Mouse (Mus musculus) lung, postnatal 4 days (tissue): ENCODE measurements at regions not wholly inside any gene's neighbourhood (a gene's known extent, or its start where the extent isn't known, plus 50 kb on each side); places are given as distances from the start of the nearest gene placed in this dataset.

Source experiments
- DNase-seq, 2 experiments: peaks; one replicate each; pipeline ENCODE4 v3.0.0; 2021

DNA sequence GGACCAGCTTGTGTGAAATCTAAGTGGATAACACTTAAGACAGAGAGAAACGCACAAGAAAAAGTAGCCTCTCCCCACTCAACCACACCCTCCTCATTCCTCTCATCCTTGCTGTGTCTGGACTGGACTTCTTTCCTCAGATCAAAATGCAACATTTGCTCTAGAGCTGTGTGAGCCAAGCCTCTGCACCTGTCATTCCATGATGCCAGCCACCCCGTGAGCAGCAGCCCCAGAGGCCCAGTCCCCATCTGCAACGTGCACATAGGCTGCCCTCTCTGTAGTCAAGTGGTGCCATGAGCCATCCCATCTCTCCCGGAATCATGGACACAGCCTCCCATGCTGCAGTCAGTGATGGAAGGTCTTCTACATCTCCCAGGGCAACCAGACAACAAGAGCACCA is 55.1 kb upstream of the Gpc1 start:
- DNase-seq = no peak

DNA sequence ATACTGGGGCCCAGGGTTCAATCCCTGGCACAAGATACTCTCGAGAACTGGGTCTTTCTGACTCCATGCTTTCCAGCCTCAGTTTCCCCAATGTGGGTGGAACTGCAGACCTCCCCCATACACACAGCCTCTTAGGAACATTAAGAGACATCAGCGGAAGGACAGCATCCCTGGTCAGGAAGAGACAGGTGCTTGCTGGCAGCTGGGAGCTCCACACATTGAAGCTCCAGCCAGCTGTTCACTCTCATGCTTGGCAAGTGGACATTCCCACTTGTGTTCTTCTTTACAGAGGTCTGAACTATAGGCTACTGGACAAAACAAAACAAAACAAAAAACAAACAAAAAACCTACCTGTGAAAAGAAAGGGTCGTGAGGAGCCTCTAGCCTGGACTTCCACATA is 55.5 kb upstream of the Gpc1 start:
- DNase-seq = no peak

DNA sequence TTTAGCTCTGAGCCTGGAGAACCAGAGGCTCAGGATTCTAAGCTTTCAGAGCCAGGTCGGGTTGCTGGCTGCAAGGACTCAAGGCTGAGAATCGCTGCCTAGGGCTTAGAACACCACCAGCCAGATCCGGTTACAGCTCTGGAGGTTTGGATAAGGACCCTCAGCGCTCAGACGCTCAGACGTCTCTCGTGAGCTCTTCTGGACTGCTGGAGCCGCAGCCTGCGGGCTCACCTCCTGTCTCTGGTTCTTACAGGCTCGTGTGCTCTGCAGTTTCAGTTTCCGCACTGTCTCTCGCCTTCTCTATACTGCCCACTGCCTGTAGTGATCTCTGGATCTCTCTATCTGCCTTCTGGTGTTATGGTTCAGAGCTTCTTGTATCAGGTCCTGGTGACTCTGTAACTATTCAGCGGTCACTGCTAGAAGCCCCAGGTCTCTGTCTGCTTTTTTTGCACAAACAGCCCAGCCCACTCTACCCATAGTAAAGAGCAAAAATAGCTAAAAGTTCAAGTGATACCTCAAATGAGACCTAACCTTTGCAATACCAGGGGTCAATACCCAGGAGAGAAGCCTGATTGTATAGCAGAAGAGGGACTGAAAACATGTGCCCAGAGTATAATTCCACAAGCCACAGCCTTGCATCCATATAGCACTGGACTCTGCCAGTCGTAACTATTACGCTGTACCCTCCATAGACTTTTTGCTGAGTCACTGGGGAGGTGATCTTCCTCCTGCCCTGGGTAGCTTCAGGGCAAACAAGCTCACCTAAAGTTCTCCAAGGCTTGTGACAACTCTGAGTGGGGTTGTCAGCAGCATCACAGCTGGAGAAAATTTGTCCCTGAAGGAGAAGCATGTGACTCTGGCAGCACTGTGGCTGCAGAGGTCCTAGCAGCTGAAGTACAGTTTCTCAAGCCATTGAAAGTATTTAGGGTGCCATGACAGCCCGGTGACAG is 56.4 kb upstream of the Gpc1 start:
- DNase-seq = no peak

DNA sequence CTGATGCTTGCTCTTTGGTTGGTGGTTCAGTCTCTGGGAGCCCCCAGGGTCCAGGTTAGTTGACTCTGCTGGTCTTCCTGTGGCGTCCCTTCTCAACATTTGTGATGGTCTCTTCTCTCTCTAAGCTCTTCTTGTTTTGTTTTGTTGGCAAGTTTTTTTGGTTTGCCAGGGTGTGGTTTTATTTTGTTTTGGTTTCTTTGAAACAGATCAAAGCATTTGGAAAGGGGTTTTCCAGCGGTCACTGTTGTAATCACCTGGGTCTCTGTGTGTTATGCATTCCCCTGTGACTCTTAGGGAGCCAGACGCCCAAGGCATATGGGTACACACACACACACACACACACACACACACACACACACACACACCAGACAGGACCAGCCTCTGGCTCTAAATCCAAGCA is 57.4 kb upstream of the Gpc1 start:
- DNase-seq = no peak

DNA sequence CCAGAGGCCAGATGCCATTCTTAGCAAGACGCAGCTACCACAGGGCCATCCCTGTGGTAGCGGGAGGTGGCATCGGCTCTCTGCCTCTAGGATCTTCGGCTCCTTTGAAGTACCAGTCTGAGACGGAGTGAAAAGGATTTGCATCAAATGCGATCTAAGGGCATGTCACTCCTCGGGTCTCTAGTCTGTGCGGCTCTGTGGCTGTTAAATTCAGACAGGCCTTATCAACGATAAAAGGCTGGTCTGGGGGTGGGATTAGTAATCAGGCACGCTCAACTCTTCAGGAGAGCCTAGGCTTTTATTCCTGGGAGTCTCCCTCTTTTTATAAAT is 58.7 kb upstream of the Gpc1 start:
- DNase-seq = no peak

DNA sequence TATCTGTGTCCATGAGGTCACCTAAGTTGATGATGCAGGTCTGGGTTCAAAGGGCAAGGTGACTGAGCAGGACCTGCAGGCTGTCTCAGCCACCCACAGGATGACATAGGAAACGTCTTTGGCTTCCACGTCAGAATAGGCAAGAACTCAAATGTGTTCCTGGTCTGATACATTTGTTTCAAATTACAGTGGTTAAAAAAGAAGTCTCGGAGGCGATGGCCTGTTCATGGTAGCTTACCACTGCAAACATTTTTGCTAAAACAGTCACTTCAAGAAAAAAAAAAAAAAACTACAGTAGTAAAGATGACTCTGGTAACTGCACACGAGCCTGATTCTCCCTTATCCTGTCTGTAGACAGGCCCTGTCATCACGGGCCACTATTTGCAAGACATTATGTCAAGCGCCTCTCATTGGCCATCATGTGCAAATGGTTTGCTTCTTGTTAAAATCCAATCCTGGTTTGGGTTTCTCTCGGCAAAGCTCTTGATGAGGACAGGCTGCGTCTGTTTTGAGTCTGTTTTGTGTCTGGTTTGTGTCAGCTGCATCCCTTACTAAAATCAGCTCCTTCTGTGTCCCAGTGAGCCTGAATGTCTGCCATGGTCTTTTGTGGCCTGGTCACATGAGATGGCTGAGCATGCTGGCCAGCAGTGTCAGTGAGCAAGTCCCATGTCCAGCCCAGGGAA is 59.2 kb upstream of the Gpc1 start:
- no peak for DNase-seq

DNA sequence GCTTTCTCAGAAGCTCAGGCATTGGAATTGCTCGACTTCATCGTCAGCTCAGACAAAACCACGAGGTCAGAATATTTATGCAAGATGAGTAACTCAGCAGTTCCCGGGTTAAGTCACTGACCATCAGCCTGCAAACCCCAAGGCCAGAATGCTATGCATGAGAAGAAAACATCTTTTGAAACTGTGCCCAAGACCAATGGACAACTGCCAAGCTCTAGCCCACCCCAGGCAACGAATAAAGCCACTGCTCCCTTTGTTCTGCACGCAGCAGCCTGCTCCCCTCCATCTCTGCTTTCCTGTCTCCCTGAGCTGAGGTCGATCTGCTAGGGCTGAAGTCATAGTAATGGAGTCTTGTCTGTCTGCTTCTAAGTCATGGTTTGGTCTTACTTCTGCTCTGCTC is 61.7 kb upstream of the Gpc1 start:
- no peak for DNase-seq

DNA sequence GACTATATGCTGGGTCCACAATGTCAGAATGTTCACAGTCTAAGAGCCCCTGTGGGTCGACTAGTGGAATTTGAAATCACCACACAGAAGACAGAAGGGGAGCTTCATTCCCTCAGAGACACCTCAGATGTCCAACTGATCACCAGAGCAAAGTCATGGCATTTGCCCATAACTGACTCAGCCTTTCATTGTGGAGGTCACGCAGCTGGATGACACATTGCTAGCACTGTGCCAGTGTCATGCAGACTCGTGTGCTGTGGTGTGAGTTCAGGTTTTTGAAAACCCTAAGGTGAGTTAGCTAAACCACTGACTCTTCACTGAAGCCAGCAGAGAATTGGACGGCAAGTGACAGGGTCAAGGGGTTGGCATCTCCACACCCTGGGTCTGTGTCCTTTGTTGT is 62.3 kb upstream of the Gpc1 start:
- no peak for DNase-seq

DNA sequence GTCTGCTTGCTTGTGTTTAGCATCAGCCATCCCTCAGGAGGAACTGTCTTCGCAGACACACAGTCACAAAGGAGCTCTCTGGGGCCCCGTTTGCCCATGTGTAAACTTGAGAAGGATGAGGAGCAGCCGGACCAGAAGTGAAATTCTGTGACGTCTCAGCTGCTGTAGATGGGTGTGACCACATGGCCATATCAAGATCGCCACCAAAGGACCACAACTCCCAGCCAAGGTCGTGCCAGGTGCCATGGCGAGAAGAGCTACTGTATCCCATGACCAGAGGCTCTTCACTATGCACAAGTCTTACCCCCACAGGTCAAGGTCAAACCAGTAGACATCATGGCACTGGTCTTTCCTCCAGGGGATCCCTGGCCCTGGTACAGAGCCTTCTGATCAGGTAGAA is 64.9 kb upstream of the Gpc1 start:
- no peak for DNase-seq

DNA sequence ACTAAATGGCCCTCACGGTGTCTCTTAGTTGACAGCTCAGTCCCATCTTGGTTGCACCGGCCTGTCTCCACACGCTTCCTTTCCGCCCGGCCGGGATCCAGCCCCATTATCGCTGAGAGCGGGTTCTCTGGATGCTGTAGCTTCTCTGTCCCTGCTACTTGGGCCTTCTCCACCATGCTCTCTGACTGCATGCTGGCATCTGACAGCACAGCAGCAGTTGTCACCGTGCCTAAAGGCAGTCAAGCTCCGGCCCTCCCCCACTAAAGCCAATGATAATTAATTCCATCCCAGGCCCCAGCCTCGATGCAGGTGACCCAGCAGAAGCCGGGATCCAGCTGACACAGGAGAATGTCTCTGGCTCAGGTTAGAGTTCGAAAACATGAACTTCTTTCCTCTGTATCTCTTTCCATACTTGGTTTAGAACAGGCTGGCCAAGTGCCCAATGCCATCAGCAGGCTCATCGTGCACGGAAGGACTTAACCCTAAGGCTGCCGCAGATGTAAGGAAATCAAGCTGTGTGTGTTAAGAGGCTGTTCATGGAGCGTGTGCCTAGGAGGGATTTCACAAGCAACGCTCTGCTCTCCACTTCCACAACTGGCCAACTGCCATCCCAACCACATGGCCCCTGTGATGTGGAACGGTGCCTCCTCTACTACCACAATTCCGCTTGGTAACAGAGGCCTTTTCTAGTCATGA is 76.5 kb upstream of the Gpc1 start:
- DNase-seq = peak in 1 of 2 experiments; percentile 43

DNA sequence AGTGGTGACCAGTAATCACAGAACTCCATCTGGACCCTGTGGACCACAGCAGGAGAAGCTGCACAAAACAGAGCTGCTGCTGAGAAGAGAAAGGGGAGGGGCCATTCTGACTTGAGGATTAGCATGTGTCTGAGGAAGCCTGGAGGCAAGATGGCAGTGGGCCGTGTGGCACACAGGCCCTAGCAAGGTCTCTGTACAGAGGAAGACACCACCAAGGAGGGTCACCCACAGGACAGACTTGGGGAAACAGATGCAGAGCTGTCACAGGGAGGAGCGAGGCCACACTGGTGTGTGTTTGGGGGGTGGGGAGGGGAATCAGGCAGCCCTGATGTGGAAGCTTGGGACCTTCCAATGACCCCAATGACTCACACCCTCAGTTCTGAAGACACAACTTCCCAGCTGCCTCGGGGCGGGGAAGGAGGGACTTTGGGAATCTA is 79.7 kb upstream of the Gpc1 start:
- DNase-seq = no peak

DNA sequence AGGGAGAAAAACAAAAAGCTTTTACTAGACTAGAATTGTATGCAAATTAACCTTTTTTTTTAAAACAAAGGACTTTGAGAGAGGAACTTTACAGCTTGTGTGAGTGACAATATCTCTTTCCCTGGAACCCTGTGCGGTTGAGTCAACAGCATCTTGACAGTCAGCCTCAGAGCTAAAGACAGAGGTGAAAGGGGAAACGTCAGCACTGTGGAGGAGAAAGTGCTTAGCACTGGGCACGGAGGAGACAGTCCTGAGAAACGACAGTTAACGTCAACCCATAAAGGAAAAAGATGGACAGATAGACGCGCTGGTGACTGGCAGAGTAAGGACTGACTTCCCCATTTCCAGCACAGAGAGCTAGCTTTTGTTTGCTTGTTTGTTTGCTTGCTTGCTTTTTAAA is 82.0 kb upstream of the Gpc1 start:
- DNase-seq = no peak

DNA sequence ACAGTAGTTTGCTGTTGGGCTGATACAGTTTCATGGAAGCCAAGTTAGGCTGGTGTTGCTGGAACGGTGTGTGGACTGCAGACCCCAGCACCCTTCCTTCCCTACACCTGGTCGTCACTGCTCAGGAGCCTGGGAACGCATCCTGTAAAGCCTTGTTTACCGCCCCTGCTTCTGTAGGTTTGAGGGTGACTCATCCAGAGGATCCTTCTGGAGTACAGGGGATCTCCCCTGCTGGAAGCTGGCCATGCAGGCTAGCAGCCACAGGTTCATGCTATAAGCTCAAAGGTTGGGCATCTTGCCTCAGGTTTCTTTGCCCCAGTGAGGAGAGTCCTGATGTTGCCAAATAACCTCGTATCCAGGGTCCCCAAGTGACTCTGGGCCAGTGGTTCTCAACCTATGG is 86.2 kb upstream of the Gpc1 start:
- DNase-seq = no peak

DNA sequence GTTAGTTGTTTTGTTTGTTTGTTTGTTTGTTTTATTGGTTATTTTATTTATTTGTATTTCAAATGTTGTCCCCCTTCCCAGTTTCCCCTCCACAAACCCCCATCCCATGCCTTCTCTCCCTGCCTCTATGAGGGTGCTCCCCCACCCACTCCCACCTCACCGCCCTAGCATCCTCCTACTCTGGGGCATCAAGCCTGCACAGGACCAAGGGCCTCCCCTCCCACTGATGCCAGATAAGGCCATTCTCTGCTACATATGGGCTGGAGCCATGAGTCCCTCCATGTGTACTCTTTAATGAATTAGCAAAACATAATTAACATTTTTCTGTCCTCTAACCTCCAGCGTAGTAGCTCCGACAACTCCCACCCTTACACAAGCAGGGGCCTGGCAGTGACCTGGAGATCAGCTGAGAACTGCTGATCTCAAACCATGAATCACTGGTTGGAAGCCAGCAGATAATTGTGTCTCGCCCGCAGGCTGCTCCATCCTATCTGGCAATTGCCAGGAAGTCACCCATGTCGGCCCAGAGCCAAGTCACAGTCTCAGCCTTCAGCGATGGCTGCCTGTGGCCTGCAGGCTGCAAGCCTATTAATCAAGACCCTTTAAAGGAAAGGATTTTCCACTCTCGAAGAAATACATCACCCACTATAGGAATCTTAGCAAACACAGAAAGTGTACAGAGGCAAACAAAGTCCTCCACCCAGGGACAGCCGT is 86.8 kb upstream of the Gpc1 start:
- no peak for DNase-seq

DNA sequence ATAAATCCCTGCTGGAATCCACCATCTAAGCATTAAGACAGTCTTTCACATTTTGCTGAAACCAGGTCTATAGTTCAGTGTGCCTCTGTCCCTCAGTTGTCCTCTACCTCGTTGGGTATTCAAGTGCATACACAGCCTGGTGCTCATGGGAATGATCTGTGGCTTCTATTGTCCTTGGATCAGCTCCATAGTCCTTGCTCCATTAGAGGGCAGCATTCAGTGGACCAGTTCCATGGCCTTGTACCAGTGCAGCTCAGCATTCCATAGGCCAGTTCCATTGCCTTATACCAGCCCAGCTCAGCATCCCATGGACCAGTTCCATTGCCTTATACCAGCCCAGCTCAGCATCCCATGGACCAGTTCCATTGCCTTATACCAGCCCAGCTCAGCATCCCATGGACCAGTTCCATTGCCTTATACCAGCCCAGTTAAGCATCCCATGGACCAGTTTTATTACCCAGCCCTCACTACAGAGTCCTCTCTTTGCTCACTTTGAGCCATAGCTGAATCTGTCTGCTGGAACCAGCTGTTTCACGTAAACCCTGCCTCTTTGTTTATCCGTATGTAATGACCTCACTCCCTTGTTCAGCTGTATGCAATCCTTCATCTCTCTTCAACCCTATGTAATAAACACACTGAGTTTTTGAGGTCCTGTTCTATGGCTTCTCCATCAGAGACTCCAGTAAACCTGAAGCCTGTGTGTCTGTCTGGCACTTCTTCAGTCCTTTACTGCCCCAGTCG is 88.4 kb upstream of the Gpc1 start:
- no peak for DNase-seq

DNA sequence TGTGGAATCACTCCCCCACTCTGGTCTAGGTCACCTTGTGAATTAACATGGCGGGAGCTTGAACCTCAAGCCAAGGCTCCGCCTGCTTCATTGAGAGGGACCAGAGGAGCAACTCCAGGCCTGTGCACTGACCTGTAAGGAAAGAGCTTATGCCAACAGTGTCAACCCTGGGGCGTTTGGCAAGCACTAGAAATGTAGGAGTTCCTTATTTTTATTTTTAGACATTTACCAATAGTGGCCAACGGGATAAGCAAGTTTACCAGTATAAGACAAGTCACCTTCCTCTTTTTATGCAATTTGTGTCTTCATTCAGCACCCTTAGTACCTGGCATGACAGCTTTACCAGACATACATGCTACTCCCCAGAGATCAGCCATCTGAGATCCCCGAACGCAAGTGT is 89.1 kb upstream of the Gpc1 start:
- DNase-seq = no peak

DNA sequence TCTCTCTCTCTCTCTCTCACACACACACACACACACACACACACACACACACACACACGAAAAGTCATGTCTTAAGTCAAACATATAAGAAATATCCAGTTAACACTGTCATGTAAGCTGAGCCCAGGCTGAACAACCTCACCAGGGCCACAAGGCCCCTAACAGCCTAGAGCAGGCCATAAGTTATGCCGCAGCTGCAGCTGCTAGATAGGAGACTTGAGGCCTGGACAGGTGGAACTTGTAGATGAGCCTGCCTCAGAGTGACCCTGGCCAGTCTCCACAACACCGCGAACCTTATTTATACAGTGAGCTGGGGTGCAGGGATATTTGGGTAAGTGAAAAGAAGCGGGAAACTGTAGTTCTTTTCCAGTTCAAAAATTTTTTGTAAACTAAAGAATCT is 90.4 kb upstream of the Gpc1 start:
- DNase-seq = no peak

DNA sequence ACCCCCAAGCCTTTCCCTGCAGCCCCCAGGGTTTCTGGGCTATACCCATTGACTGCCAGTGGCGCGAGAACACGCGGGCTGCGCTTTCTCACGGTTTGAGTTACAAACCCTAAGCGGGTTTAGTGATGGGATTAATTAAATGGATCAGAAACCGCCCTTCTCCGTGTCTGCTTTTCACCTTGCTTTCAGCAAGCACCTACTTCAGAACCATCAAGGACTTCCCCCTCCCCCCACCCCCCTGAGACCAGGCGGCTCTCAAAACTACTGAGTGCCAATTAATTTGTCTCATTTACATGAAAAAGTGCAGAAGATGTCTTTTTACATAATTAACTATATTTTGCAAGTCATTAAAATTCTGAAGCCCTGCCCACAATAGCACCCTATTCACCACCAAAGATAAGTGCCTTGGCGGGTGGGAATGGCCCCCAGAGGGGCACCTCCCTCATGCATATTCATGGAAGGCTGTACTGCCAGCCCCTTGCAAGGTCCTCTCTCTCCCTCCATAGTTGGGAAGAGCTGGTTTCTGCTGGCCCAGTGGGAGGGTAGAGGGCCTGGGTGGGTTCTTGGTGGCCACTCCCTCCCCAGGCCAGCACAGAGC is 89.1 kb upstream of the Otos start:
- DNase-seq = no peak

DNA sequence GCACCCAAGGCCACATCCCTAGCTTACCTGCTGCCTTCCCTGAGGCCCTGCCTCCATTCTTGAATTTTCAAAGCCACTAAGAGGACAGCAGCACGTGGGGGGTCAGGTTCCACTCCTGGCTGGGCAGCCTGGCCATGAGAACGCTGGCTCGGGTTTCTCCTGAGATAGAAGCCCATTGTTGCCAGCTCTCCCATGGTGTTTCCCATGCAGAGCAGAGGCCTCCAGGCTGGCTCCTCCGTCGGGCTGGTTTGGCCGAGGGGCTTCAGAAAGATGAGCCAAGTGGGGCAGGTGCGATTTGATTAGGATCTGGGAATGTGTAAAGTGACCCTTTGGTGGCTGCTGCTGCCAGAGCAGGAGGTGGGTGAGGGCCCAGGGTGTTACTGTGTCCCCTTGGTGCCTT is 87.8 kb upstream of the Otos start:
- DNase-seq = no peak

DNA sequence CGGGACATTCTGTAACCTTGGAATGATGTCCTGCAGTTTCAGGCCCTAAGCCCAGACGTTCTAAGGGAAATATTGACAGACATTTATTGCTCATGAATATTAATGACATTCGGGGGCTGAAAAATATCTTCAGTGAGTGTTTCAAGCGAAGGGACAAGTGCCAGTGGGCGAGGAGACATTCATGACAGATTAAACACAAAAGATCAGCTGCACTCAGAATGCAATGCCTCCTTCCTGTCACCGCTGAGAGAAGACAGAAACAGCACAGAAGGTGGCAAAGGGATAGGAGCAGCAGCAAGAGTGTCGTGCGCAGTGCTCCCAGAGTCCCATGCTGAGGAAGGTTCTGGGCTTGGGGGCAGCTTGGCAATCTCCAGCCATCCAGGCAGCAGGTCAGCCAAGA is 85.1 kb upstream of the Otos start:
- DNase-seq = no peak

DNA sequence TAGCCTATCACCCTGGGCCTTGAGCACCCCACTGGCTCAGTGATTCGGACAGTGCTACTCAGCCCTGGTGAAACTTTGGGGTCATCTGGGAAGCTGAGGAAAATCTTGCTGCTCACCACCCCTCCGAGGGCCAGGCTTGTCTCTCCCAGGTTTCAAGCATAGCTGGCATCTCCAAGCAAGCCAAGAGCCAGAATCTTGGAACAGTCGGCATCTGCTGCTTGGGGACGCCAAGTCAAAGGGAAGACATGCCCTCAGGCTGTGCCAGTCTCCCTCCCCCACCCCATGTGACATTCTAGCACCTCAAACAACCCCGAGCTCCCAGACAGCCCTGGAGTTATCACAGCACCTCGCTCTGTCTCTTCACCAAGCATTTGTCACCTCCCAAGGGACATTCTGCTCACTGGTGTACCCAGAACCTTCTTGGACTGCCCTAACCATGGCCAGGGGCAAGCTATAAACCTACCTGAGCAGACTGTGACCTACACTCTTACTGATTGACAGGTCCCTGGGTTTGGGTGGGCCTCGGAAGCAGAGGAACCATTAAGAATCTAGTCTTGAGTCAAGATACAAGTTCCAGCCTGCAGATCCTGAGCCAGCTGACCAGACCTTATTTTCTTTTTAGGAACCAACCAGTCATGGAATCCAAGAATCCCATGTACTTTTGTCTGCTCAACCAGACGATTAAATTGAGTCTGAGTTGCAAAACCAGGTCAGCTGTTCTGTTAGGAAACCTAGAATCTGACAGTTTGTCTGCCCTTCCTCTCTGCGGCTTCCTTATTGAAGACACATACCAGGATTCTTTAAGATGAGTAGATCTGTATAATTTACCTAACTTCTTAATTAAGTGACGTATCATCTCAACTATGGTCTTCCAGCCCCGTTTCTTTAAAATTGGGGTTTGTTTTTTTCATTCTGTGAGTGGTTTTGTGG is 83.0 kb upstream of the Otos start:
- DNase-seq = no peak
